Mouse (Mus musculus) sigmoid colon, adult 10 weeks (tissue): Measurements from ENCODE around the gene Gna15. TPM values are rescaled to one million over a fixed set of nuclear protein-coding genes. Genes with fewer than 3 reads are reported as not detected.

Experiments used
- polyA plus RNA-seq: library from polyadenylated mRNA; stranded (reverse); fragments of 350-450 nt; fragmentation: Illumina TruSeq; extraction: RNeasy Lipid Tissue Mini Kit (QIAGEN cat#74804); gene quantifications from one replicate; pipeline ENCODE4 v1.2.3, GENCODE M21; 2014; ENCODE audit warnings: low read depth, low replicate concordance

Gna15 gene
- polyA plus RNA-seq: not detected

DNA sequence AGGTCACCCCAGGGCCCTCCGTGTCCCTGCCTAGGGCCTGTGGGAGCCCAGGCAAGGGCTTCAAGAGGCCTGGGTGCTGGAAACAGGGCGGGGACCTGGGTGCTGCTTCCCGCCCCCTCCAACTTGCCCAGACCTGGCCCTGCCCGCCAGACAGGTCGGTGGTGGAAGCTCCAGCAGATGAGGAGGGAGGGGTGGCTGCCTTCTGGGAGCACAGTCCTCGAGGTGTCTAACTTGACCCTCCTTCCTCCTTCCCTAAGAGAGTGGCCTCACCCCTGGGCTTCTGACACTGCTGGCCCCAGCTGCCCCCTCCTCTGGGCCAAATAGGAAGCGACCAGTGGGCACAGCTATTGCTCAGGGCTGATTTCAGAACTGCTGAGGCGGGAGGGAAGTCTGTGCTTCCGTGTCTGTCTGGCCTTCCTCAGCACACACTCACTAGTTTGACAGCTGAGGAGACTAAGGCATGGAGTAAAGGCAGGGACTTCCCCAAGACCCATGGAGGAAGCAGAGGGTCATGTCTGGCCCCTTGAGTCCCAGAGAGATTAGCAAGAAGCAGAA is at the start of gene Gna15:
Gene Gna15 (minus strand): TSS at position 175 of the 555 bp plus-strand sequence.

DNA sequence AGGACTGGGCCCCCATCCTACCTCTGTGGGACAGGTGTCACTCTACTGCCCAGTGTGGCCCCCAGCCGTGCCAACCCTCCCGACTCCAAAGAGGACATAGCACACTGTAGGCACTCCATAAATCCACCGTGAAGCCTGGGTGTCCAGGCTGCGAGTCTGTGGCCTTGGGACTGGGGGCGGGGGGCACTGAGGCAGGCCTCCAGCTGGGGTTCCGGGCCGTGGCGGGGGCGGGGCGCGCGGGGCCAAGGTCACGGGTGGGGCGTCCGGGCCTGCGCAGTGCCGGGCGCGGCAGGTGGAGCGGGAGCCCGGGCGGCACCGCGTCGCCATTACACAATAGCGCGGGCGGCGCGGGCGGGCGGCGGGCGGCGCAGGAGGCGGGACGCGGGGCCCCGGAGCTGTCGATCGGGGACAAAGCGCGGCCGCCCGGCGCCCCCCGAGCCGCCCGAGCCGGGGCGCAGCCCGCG is 35.2 kb upstream of the Gna15 start, which contains the start of gene Aes:
Gene Aes (plus strand): TSS at position 326 of the 464 bp plus-strand sequence.

DNA sequence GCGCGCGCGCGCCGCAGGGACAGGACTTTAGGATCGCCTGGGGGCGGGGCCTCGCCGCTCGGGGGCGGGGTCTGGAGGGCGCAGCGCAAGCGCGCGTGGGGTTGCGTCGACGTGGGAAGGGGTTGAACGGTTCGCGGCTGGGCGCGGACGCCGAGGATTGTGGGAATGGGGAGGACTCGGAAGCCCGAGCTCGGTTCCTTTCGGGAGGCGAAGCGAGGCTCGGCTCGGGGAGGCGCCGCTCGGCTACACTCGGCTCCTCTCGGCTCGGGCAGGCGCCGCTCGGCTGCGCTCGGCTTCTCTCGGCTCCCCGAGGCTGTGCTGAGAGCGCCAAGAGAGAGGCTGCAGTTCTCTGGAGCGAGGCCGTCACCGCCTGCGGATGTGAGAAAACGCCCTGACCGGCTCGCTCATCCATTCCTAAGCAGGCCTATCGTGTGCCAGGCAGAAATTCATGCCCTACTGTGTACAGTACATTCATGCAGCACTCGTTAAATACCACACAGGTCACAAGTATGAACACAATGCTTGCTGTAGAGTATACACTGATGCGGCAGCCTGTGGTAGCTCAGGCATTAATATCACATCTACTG is 21.2 kb upstream of the Gna15 start, which contains the start of gene Gna11:
Gene Gna11 (minus strand): TSS at position 30 of the 587 bp plus-strand sequence.

DNA sequence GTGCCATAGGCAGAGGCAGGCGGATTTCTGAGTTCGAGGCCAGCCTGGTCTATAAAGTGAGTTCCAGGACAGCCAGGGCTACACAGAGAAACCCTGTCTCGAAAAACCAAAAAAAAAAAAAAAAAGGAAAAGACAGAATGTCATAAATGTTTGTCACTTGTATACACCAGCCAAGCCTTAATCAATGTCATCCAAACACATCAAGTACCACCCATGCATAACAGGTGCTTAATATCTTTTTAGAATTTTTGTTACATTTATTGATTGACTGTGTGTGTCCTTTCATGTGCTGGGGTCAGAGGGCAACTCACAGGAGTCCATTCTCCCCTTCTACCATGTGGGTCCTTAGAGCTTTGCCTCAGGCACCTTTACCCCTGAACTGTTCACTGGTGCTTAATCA is 24.0 kb downstream of the Gna15 start, which contains the start of gene S1pr4:
Gene S1pr4 (minus strand): TSS at position 101 of the 400 bp plus-strand sequence.

DNA sequence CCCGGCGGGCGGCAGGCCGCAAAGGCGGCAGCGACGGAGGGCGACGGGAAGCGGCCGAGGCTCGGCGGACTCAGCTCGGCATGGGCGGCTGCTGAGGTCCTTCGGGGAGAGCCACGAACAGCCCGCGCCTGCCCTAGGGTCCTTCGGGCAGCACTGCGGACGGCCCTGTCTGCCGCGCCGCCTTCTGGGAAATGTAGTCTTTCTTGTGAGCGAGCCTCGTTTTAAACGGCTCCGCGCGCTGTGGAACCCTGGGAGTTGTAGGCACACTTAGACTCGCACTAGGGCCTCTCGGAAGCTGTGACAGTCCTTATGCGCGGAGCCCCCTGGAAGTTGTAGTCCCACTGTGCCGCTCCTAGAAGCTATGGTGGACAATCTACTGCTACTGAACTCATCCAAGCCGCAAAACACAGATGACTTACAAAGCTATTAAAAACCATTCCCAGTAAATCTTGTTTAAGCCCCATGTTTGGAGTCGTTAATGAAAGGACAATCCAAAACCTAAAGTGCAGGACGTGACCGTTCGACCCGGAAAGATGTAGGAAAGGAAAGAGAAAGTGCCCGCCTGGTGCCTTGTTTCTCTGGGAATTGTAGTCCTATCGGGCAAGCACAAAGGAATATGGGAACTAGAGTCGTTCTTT is 27.6 kb downstream of the Gna15 start, which contains the start of gene Ncln:
Gene Ncln (minus strand): TSS at position 129 of the 638 bp plus-strand sequence.

DNA sequence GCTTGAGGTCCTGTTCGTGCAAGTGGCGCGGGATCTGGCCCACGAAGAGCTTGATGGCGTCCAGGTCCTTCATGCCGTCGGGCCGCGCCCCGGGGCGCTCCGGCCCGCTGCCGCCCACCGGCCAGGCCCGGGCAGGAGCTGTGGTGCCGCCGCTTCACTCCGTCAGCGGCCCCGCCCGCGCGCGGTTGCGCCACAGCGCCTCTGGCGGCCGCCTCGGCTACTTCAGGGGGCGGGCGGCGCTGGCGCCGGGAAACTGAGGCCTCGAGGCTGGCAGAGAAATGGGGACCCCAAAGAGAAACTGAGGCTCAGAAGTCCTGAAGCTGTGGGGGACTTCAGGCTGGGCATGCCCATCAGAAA is 41.5 kb downstream of the Gna15 start, which contains the start of gene Celf5:
Gene Celf5 (minus strand): TSS at position 177 of the 357 bp plus-strand sequence.

DNA sequence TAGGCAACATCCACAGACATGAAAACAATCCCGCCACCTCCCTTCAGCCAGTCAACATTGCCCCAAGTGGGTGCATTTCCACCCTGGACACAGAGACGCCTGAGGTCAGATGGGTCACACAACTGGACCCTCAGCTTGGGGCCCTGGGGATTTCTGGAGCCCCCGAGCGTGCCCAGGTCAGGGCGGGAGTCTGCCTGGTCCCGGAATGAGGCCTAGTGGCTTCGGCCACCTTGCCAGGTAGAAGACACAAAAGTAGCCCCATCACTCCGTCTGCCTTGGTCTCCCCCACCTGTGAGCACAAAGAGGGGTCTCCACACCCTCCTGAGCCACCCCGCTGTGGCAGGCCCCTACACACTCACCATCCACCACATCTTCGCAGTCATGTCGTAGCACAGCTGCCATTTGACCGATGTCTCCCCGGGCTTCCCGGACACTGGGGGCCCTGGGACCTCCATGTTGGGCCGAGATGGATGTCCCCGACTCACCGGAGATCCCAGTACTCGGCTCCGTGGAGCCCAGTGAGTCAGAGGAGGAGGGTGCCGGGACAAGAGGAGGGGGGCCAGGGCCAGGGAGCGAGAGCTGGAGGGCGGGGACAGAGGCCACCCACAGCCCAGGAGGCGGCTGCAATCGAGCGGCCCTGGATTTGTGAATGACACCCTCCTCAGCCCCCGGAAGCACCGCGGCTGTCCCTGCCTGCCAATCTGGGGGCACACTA is 68.7 kb downstream of the Gna15 start, which contains the start of gene Nfic:
Gene Nfic (minus strand): TSS at position 455 of the 715 bp plus-strand sequence.

Other genes starting within 250 kb of the Gna15 start
- 7.8 TPM for gene Tjp3, start 232.6 kb downstream of the Gna15 start, polyA plus RNA-seq
- 2.6 TPM for gene Pip5k1c, start 231.3 kb downstream of the Gna15 start, polyA plus RNA-seq
- 0.16 TPM for gene Cactin, start 203.1 kb downstream of the Gna15 start, polyA plus RNA-seq
- gene Tbxa2r, start 195.5 kb downstream of the Gna15 start, polyA plus RNA-seq: not detected
- gene Gipc3, start 181.0 kb downstream of the Gna15 start, polyA plus RNA-seq: not detected
- 11.0 TPM for gene Hmg20b, start 173.7 kb downstream of the Gna15 start, polyA plus RNA-seq
- 0.13 TPM for gene Mfsd12, start 166.7 kb downstream of the Gna15 start, polyA plus RNA-seq
- gene 4930404N11Rik, start 158.4 kb downstream of the Gna15 start, polyA plus RNA-seq: not detected
- 0.19 TPM for gene Fzr1, start 145.7 kb downstream of the Gna15 start, polyA plus RNA-seq
- not detected for gene Dohh, start 139.8 kb downstream of the Gna15 start, polyA plus RNA-seq
- 0.32 TPM for gene Gm48551, start 139.8 kb downstream of the Gna15 start, polyA plus RNA-seq
- gene Gm48552, start 135.2 kb downstream of the Gna15 start, polyA plus RNA-seq: not detected
- 21.2 TPM for gene Smim24, start 131.2 kb downstream of the Gna15 start, polyA plus RNA-seq
- gene Nfic, start 68.6 kb downstream of the Gna15 start, polyA plus RNA-seq: 8.2 TPM
- gene Celf5, start 41.5 kb downstream of the Gna15 start, polyA plus RNA-seq: 3.1 TPM
- gene Ncln, start 27.8 kb downstream of the Gna15 start, polyA plus RNA-seq: not detected
- gene S1pr4, start 24.1 kb downstream of the Gna15 start, polyA plus RNA-seq: not detected
- gene Gna11, start 21.0 kb upstream of the Gna15 start, polyA plus RNA-seq: 8.6 TPM
- 16.2 TPM for gene Aes, start 35.3 kb upstream of the Gna15 start, polyA plus RNA-seq
- 1.1 TPM for gene Tle2, start 50.3 kb upstream of the Gna15 start, polyA plus RNA-seq
- 2.0 TPM for gene Tle6, start 76.8 kb upstream of the Gna15 start, polyA plus RNA-seq
- 3.1 TPM for gene BC025920, start 82.0 kb upstream of the Gna15 start, polyA plus RNA-seq
- gene Sirt6, start 103.6 kb upstream of the Gna15 start, polyA plus RNA-seq: not detected
- 2.2 TPM for gene Ankrd24, start 104.3 kb upstream of the Gna15 start, polyA plus RNA-seq
- gene Gm10778, start 124.8 kb upstream of the Gna15 start, polyA plus RNA-seq: 16.4 TPM
- 35.5 TPM for gene Zfp433, start 180.6 kb upstream of the Gna15 start, polyA plus RNA-seq
- 15.8 TPM for gene Gm3055, start 246.9 kb upstream of the Gna15 start, polyA plus RNA-seq